Mouse (Mus musculus) MEL (cell line): ENCODE measurements at regions not wholly inside any gene's neighbourhood (a gene's known extent, or its start where the extent isn't known, plus 50 kb on each side); places are given as distances from the start of the nearest gene placed in this dataset.
A peak's percentile ranks its signal among the peaks of the same experiment; 100 is the strongest.

ENCODE experiments used
- DNase-seq: peaks from one replicate; pipeline ENCODE4 v3.0.0; 2011; ENCODE audit warnings: low read depth, low spot score
- H3K27ac ChIP-seq: 2 replicates; pipeline ENCODE4 v1.5.1; 2012; ENCODE audit warnings: low read depth, mild to moderate bottlenecking, control low read depth, low read length, moderate library complexity; ENCODE audit not compliant: control insufficient read depth
- H3K27me3 ChIP-seq, 2 experiments: fragments of 150-350 bp in 1 of 2; sonication (generic) in 1 of 2; 2 replicates each; pipeline ENCODE4 v1.6.1; 2012; ENCODE audit warnings: low read length in 2 of 2, mild to moderate bottlenecking in 2 of 2, improper control_type of control experiment in 1 of 2, moderate library complexity in 1 of 2; ENCODE audit not compliant: insufficient read depth in 2 of 2, control insufficient read depth in 1 of 2
- H3K36me3 ChIP-seq, 2 experiments: 2 replicates each; pipeline ENCODE4 v1.6.1; 2012 to 2014; ENCODE audit warnings: low read length in 2 of 2, improper control_type of control experiment in 1 of 2, inconsistent platforms in 1 of 2, mild to moderate bottlenecking in 1 of 2; ENCODE audit not compliant: insufficient read depth in 2 of 2, control insufficient read depth in 1 of 2
- H3K4me1 ChIP-seq, 2 experiments: fragments of 150-350 bp in 1 of 2; sonication (generic) in 1 of 2; 2 replicates each; pipeline ENCODE4 v1.6.1; 2012; ENCODE audit warnings: low read length in 2 of 2, improper control_type of control experiment in 1 of 2, mild to moderate bottlenecking in 1 of 2; ENCODE audit not compliant: insufficient read depth in 2 of 2, control insufficient read depth in 1 of 2
- H3K4me3 ChIP-seq, 2 experiments: fragments of 150-350 bp in 1 of 2; sonication (generic) in 1 of 2; 2 replicates each; pipeline ENCODE4 v1.5.1; 2012; ENCODE audit warnings: low read depth in 2 of 2, low read length in 2 of 2, mild to moderate bottlenecking in 2 of 2, moderate library complexity in 2 of 2, control low read depth in 1 of 2, improper control_type of control experiment in 1 of 2; ENCODE audit not compliant: control insufficient read depth in 1 of 2, insufficient read depth in 1 of 2
- H3K79me2 ChIP-seq: 2 replicates; pipeline ENCODE4 v1.6.1; 2012; ENCODE audit warnings: mild to moderate bottlenecking, low read length, moderate library complexity; ENCODE audit not compliant: control insufficient read depth, poor library complexity, insufficient read depth
- H3K9ac ChIP-seq: 2 replicates; pipeline ENCODE4 v1.6.1; 2012; ENCODE audit warnings: low read depth, mild to moderate bottlenecking, control low read depth, low read length, moderate library complexity; ENCODE audit not compliant: control insufficient read depth, poor library complexity, severe bottlenecking
- H3K9me3 ChIP-seq: fragments of 150-350 bp; sonication (generic); replicated peaks from 2 replicates; pipeline ENCODE4 v1.6.1; 2012; ENCODE audit warnings: mild to moderate bottlenecking, low read length, improper control_type of control experiment, moderate library complexity; ENCODE audit not compliant: insufficient read depth
- CTCF ChIP-seq, 3 experiments: IDR thresholded peaks in 2 of 3; conservative IDR thresholded peaks in 1 of 3; 2 replicates each; pipeline ENCODE4 v1.5.1; 2011 to 2012; ENCODE audit warnings: low read length in 3 of 3, low read depth in 2 of 3, mild to moderate bottlenecking in 2 of 3, improper control_type of control experiment in 1 of 3, inconsistent platforms in 1 of 3, mixed read lengths in 1 of 3, moderate library complexity in 1 of 3; ENCODE audit not compliant: control insufficient read depth in 1 of 3, insufficient read depth in 1 of 3, poor library complexity in 1 of 3, severe bottlenecking in 1 of 3
- E2F4 ChIP-seq: IDR thresholded peaks from 2 replicates; pipeline ENCODE4 v1.6.1; 2011; ENCODE audit warnings: low read depth, low read length, improper control_type of control experiment, borderline replicate concordance
- EP300 ChIP-seq, 2 experiments: IDR thresholded peaks; 2 replicates each; pipeline ENCODE4 v1.6.1; 2011; ENCODE audit warnings: improper control_type of control experiment in 2 of 2, low read length in 2 of 2, low read depth in 1 of 2, mild to moderate bottlenecking in 1 of 2
- KAT2A ChIP-seq: conservative IDR thresholded peaks from 2 replicates; pipeline ENCODE4 v1.6.1; 2012; ENCODE audit warnings: low read depth, low read length, improper control_type of control experiment, inconsistent platforms
- MAFK ChIP-seq: IDR thresholded peaks from 2 replicates; pipeline ENCODE4 v1.6.1; 2011; ENCODE audit warnings: low read depth, mild to moderate bottlenecking, low read length, improper control_type of control experiment, borderline replicate concordance
- MEF2A ChIP-seq: IDR thresholded peaks from 2 replicates; pipeline ENCODE4 v1.6.1; 2014; ENCODE audit warnings: low read depth, mild to moderate bottlenecking, inconsistent platforms, low read length, improper control_type of control experiment; ENCODE audit not compliant: poor library complexity, insufficient replicate concordance, severe bottlenecking; ENCODE audit errors: extremely low read depth
- NELFE ChIP-seq: IDR thresholded peaks from 2 replicates; pipeline ENCODE4 v1.6.1; 2011; ENCODE audit warnings: low read depth, low read length, improper control_type of control experiment
- NRF1 ChIP-seq: IDR thresholded peaks from 2 replicates; pipeline ENCODE4 v1.6.1; 2014; ENCODE audit warnings: low read depth, mild to moderate bottlenecking, inconsistent platforms, low read length, improper control_type of control experiment, moderate library complexity; ENCODE audit not compliant: poor library complexity, insufficient read depth, severe bottlenecking
- POLR2AphosphoS5 ChIP-seq: IDR thresholded peaks from 2 replicates; pipeline ENCODE4 v1.6.1; 2012; ENCODE audit warnings: low read depth, borderline replicate concordance, mild to moderate bottlenecking, inconsistent platforms, low read length, moderate library complexity, mixed read lengths
- RAD21 ChIP-seq: IDR thresholded peaks from 2 replicates; pipeline ENCODE4 v1.6.1; 2011; ENCODE audit warnings: mild to moderate bottlenecking, low read depth, low read length, improper control_type of control experiment
- SMC3 ChIP-seq: IDR thresholded peaks from 2 replicates; pipeline ENCODE4 v1.6.1; 2011; ENCODE audit warnings: low read depth, low read length, improper control_type of control experiment
- TBP ChIP-seq: IDR thresholded peaks from 2 replicates; pipeline ENCODE4 v1.8.0; 2011; ENCODE audit warnings: low read depth, low read length, improper control_type of control experiment
- TCF12 ChIP-seq: IDR thresholded peaks from 2 replicates; pipeline ENCODE4 v1.6.1; 2014; ENCODE audit warnings: low read depth, mild to moderate bottlenecking, inconsistent platforms, low read length, improper control_type of control experiment, moderate library complexity
- ZC3H11A ChIP-seq: IDR thresholded peaks from 2 replicates; pipeline ENCODE4 v1.6.1; 2012; ENCODE audit warnings: low read depth, mild to moderate bottlenecking, inconsistent platforms, low read length, improper control_type of control experiment
- ZMIZ1 ChIP-seq: IDR thresholded peaks from 2 replicates; pipeline ENCODE4 v1.6.1; 2012; ENCODE audit warnings: low read depth, mild to moderate bottlenecking, inconsistent platforms, low read length, improper control_type of control experiment, moderate library complexity

GRCm38 (mm10) chr14:17361910-17362309 is 298.2 kb upstream of the Thrb start:
- no peak for DNase-seq
- TF ChIP-seq TCF12 = no peak
- TF ChIP-seq MAFK = no peak
- TF ChIP-seq NRF1 = no peak
- no peak for TF ChIP-seq TBP
- no peak for TF ChIP-seq E2F4
- TF ChIP-seq EP300 (IDR thresholded peaks at IDR 0.05; ENCODE audit: low read depth in 1 of 2, low read length in 2 of 2) = no peak
- no peak for TF ChIP-seq NELFE
- Histone ChIP-seq H3K36me3 (no peaks in the 10 kb centered on the region), H3K27ac (no peak overlapping the region), H3K9me3 (no peaks in the 10 kb centered on the region), H3K79me2 (no peaks in the 10 kb centered on the region), H3K9ac (no peak overlapping the region), H3K27me3 (no peaks in the 10 kb centered on the region), H3K4me1 (no peaks in the 10 kb centered on the region), H3K4me3 (no peak overlapping the region)

- H3K36me3 ChIP-seq = no peaks in the 10 kb centered on the region
- no peaks in the 10 kb centered on the region for H3K27me3 ChIP-seq
- H3K4me3 ChIP-seq = no peak overlapping the region
- H3K9ac ChIP-seq = no peak overlapping the region
- no peaks in the 10 kb centered on the region for H3K9me3 ChIP-seq
- no peak overlapping the region for H3K27ac ChIP-seq
- DNase-seq = peak; percentile 48
- H3K4me1 ChIP-seq = no peaks in the 10 kb centered on the region
- TF ChIP-seq ZC3H11A = peak; percentile 31; the same call in 1 of the 2 replicates
- peak; percentile 70 for TF ChIP-seq RAD21
- no peak for TF ChIP-seq POLR2AphosphoS5
- TF ChIP-seq KAT2A = no peak
- TF ChIP-seq MEF2A = no peak
- no peak for TF ChIP-seq ZMIZ1
- peak; percentile 65 for TF ChIP-seq SMC3
- peak; percentile 46 to 64 (median 54) for TF ChIP-seq CTCF (IDR thresholded peaks at IDR 0.05 in 2 of 3, conservative IDR thresholded peaks at IDR 0.05 in 1 of 3; ENCODE audit: control insufficient read depth in 1 of 3, insufficient read depth in 1 of 3, low read depth in 2 of 3, low read length in 3 of 3, poor library complexity in 1 of 3, severe bottlenecking in 1 of 3)
- TF ChIP-seq, all 39 proteins: peak for 4
- H3K79me2 ChIP-seq = no peaks in the 10 kb centered on the region
These were observed 257.1 kb upstream of the Thrb start for GRCm38 (mm10) chr14:17402751-17403479.
